Mouse (Mus musculus) neural tube, embryonic 14.5 days (tissue): ENCODE data around the gene Rbm4. TPM values are rescaled to one million over a fixed set of nuclear protein-coding genes. Genes with fewer than 3 reads are reported as not detected.

Source experiments
- ATAC-seq: fragments of 200-750 bp; cut with Nextera tagmentation; 2 replicates; pipeline ENCODE4 v1.8.0; 2017; ENCODE audit warnings: low read depth, mild to moderate bottlenecking, moderate TSS enrichment, moderate library complexity
- H3K27ac ChIP-seq: fragments of 300-500 bp; sonication (generic); 2 replicates; pipeline ENCODE4 v1.5.1; 2014; ENCODE audit warnings: low read depth, mild to moderate bottlenecking, control low read depth, low read length, moderate library complexity, mixed read lengths
- H3K27me3 ChIP-seq: fragments of 300-500 bp; sonication (generic); 2 replicates; pipeline ENCODE4 v1.6.1; 2014; ENCODE audit warnings: low read length; ENCODE audit not compliant: control insufficient read depth, insufficient read depth
- H3K36me3 ChIP-seq: fragments of 300-500 bp; sonication (generic); 2 replicates; pipeline ENCODE4 v1.6.1; 2014; ENCODE audit warnings: low read length, mixed read lengths; ENCODE audit not compliant: control insufficient read depth, insufficient read depth
- H3K4me1 ChIP-seq: fragments of 300-500 bp; sonication (generic); 2 replicates; pipeline ENCODE4 v1.6.1; 2014; ENCODE audit warnings: low read length; ENCODE audit not compliant: control insufficient read depth, insufficient read depth
- H3K4me2 ChIP-seq: fragments of 300-500 bp; sonication (generic); 2 replicates; pipeline ENCODE4 v1.6.1; 2014; ENCODE audit warnings: mild to moderate bottlenecking, low read depth, low read length, control low read depth
- H3K4me3 ChIP-seq: fragments of 300-500 bp; sonication (generic); 2 replicates; pipeline ENCODE4 v1.5.1; 2014; ENCODE audit warnings: low read depth, low read length, control low read depth, mixed read lengths
- H3K9ac ChIP-seq: fragments of 300-500 bp; sonication (generic); replicated peaks from 2 replicates; pipeline ENCODE4 v1.6.1; 2014; ENCODE audit warnings: low read depth, mild to moderate bottlenecking, control low read depth, low read length, mixed read lengths
- H3K9me3 ChIP-seq: fragments of 300-500 bp; sonication (generic); 2 replicates; pipeline ENCODE4 v1.6.1; 2016; ENCODE audit warnings: low read length; ENCODE audit not compliant: control insufficient read depth
- WGBS: fragments of 180-500 bp; shearing (Covaris S2); extraction: QIAGEN DNeasy Blood & Tissue Kit; methylation state at CpG from one replicate; pipeline ENCODE4 v1.1.7; 2014; 5-methylcytosine and 5-hydroxymethylcytosine counted together
- polyA plus RNA-seq: library from polyadenylated mRNA; unstranded; fragments of >200 nt; fragmentation: Nextera tagmentation; extraction: Ambion mirVana; gene quantifications from 2 replicates; pipeline ENCODE4 v1.2.1, GENCODE M21; 2014

Gene Rbm4
- polyA plus RNA-seq, 1 experiment from 2014 or later = 81.1 TPM

GRCm38 (mm10) chr19:4810309-4810708 lies 16.6 kb upstream of the Rbm4 start:
- Histone ChIP-seq H3K27me3 (no peaks in the 10 kb centered on the region), H3K27ac (no peak overlapping the region; the same call in 1 of the 2 replicates), H3K9ac (peak overlapping the region; percentile 69), H3K4me3 (peak overlapping the region; percentile 68), H3K4me2 (peak overlapping the region; percentile 95), H3K4me1 (peaks cover 12% of the 10 kb centered on the region), H3K9me3 (no peaks in the 10 kb centered on the region), H3K36me3 (no peaks in the 10 kb centered on the region)
- no peak for ATAC-seq
- under 1% methylated on average over 14 of the region's 14 CpGs for WGBS

DNA sequence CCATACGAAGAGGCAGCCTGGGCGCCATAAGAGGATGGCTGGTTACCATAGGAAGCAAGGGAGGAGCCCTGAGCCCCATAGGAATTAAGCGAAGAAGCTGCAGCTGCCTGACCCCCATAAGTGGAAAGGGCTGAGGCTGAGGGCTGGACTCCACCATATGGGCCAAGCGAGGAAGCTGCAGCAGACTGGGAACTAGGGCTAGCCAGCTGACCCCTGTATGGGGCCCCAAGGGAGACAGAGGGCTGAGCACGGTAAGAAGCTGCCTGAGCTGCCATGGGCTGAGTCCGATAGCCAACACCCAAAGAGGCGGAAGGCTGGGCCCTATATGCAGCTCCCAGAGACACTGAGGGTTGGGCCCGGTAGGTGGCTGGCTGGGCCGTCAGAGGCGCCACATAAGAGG lies 9.6 kb upstream of the Rbm4 start:
- Histone ChIP-seq H3K4me3 (no peak overlapping the region), H3K9me3 (no peaks in the 10 kb centered on the region), H3K27me3 (no peaks in the 10 kb centered on the region), H3K9ac (no peak overlapping the region), H3K36me3 (peaks cover 31% of the 10 kb centered on the region), H3K4me2 (no peak overlapping the region), H3K4me1 (no peaks in the 10 kb centered on the region), H3K27ac (no peak overlapping the region)
- WGBS = 78% methylated on average over 9 of the region's 10 CpGs
- ATAC-seq = no peak

DNA sequence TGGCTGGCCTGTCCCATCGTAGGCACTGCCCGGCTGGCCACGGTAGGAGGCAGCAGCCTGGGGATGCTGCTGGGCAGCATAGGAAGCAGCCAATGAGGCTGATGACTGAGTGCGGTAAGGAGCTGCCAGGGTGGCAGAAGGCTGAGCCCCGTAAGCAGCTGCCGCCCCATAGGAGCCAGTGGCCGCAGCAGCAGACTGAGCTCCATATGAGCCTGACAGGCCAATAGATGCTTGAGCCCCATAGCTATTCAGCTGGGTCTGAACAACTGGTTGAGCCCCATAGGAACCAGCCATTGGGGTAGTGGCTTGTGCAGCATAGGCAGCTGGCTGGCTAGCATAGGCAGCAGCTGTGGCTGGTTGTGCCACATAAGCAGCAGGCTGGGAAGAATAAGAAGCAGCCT lies 9.0 kb upstream of the Rbm4 start:
- ATAC-seq = no peak
- no peak overlapping the region for H3K9ac ChIP-seq
- H3K4me1 ChIP-seq = no peaks in the 10 kb centered on the region
- H3K4me3 ChIP-seq = no peak overlapping the region
- no peak overlapping the region for H3K4me2 ChIP-seq
- H3K27ac ChIP-seq = no peak overlapping the region
- H3K36me3 ChIP-seq = peaks cover 31% of the 10 kb centered on the region
- no peaks in the 10 kb centered on the region for H3K9me3 ChIP-seq
- H3K27me3 ChIP-seq = no peaks in the 10 kb centered on the region
- 87% methylated on average over 7 of the region's 7 CpGs for WGBS

DNA sequence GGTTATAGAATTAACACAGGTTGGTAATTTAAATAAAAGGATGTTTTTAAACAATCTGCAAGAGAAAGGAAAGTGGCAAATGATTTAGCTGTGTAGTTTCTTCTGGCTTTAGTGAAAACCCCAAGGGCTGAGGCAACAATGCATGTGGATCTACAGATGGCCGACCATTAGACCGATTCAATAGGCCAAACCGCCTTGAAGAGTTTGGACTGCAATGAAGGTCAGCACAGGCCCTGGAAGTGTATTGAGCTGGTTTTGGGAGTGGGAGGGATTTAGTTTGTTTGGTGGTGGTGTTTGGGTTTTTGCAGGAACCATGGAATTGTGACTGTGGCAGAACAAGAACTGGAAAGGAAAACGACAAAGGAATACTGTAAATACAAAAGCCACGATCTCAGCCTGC lies 5.4 kb upstream of the Rbm4 start:
- no peak for ATAC-seq
- H3K36me3 ChIP-seq = peaks cover 31% of the 10 kb centered on the region
- 94% methylated on average over 5 of the region's 5 CpGs for WGBS
- no peak overlapping the region for H3K4me2 ChIP-seq
- no peak overlapping the region for H3K9ac ChIP-seq
- no peaks in the 10 kb centered on the region for H3K27me3 ChIP-seq
- H3K4me3 ChIP-seq = no peak overlapping the region
- H3K9me3 ChIP-seq = no peaks in the 10 kb centered on the region
- no peak overlapping the region for H3K27ac ChIP-seq
- peaks cover 3% of the 10 kb centered on the region; the same call in 1 of the 2 replicates for H3K4me1 ChIP-seq

DNA sequence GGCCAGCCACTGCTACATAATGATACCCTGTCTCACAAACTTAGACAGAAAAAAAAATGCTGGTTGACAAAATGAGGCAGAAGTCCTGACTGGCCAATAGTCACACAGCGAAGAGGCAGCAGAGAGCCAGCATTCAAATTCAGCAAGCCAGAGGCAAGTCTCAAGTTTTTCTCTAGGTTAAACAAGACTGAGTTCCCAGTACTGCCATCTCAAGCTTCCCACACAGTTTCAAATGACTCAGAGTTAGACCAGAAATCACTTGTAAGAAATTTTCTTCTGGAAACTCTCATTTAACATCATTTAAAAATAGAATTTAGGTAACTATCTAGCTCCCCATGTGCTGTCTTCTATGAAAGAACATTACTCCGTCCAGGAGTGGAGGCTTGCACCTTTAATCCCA lies 4.1 kb upstream of the Rbm4 start:
- Histone ChIP-seq H3K36me3 (peaks cover 26% of the 10 kb centered on the region), H3K4me1 (peaks cover 4% of the 10 kb centered on the region; the same call in 1 of the 2 replicates), H3K4me2 (no peak overlapping the region), H3K27ac (no peak overlapping the region), H3K9ac (no peak overlapping the region), H3K9me3 (no peaks in the 10 kb centered on the region), H3K27me3 (no peaks in the 10 kb centered on the region), H3K4me3 (no peak overlapping the region)
- no peak for ATAC-seq
- WGBS = 98% methylated on average over 2 of the region's 2 CpGs

GRCm38 (mm10) chr19:4795929-4796328 lies 2.2 kb upstream of the Rbm4 start:
- H3K9me3 ChIP-seq = no peaks in the 10 kb centered on the region
- H3K4me2 ChIP-seq = no peak overlapping the region
- no peaks in the 10 kb centered on the region for H3K27me3 ChIP-seq
- H3K27ac ChIP-seq = no peak overlapping the region
- no peak overlapping the region for H3K4me3 ChIP-seq
- no peak for ATAC-seq
- H3K4me1 ChIP-seq = peaks cover 17% of the 10 kb centered on the region
- 83% methylated on average over 1 of the region's 1 CpGs for WGBS
- peaks cover 17% of the 10 kb centered on the region for H3K36me3 ChIP-seq
- no peak overlapping the region for H3K9ac ChIP-seq

GRCm38 (mm10) chr19:4793281-4793830 lies 345 bp downstream of the Rbm4 start:
- 2% methylated on average over 16 of the region's 16 CpGs for WGBS
- ATAC-seq = peak; percentile 42; the same call in 1 of the 2 replicates
- H3K9ac ChIP-seq = peak overlapping the region; percentile 64
- peaks cover 16% of the 10 kb centered on the region for H3K36me3 ChIP-seq
- H3K4me2 ChIP-seq = peak overlapping the region; percentile 63
- peak overlapping the region; percentile 82 for H3K27ac ChIP-seq
- no peaks in the 10 kb centered on the region for H3K27me3 ChIP-seq
- H3K9me3 ChIP-seq = no peaks in the 10 kb centered on the region
- peak overlapping the region; percentile 70 for H3K4me3 ChIP-seq
- peaks cover 40% of the 10 kb centered on the region for H3K4me1 ChIP-seq

DNA sequence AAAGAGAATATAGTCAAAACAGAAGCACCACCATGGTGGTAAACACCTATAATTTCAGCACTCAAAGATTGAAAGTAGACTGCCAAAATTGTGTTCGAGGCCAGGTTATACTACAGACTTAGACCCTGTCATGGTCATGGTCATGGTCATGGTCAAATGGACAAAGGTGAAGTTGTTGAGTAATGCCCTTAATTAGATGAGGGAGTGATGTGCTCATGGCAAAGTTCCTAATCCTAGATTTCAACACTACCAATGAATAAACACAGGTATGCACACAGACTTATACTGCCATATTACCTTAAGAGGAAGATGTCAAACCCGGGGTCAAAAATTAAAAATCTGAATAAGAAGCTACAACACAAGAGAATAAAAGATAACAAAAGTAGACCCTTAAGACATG lies 7.4 kb downstream of the Rbm4 start:
- Histone ChIP-seq H3K4me1 (peaks cover 44% of the 10 kb centered on the region), H3K27me3 (no peaks in the 10 kb centered on the region)
- WGBS = 96% methylated on average over 2 of the region's 2 CpGs

GRCm38 (mm10) chr19:4785206-4785605 lies 8.5 kb downstream of the Rbm4 start:
- whole genome bisulfite sequencing = 93% methylated on average over 7 of the region's 7 CpGs
- H3K9me3 ChIP-seq = no peaks in the 10 kb centered on the region
- ATAC-seq = no peak
- H3K4me2 ChIP-seq = no peak overlapping the region
- H3K27me3 ChIP-seq = no peaks in the 10 kb centered on the region
- H3K9ac ChIP-seq = no peak overlapping the region
- peaks cover 50% of the 10 kb centered on the region for H3K36me3 ChIP-seq
- H3K27ac ChIP-seq = no peak overlapping the region
- H3K4me1 ChIP-seq = peaks cover 33% of the 10 kb centered on the region
- H3K4me3 ChIP-seq = no peak overlapping the region

More for the DNA sequence above, 7.4 kb downstream of the Rbm4 start:
- no peak for ATAC-seq
- Histone ChIP-seq H3K27ac (no peak overlapping the region), H3K4me3 (no peak overlapping the region), H3K9me3 (no peaks in the 10 kb centered on the region), H3K9ac (no peak overlapping the region), H3K4me2 (no peak overlapping the region), H3K36me3 (peaks cover 57% of the 10 kb centered on the region)
